Mouse (Mus musculus) lung, embryonic 14.5 days (tissue): ENCODE measurements around the gene Zxdb. TPM values are rescaled to one million over a fixed set of nuclear protein-coding genes. Genes with fewer than 3 reads are reported as not detected.
A peak's percentile ranks its signal among the peaks of the same experiment; 100 is the strongest.
"Not testable (repeated sequence)": the region's sequence is repeated elsewhere in the genome, so short reads cannot be mapped to it uniquely, and the experiment has no call there.

Experiments used
- ATAC-seq: fragments of 200-750 bp; cut with Nextera tagmentation; 2 replicates; pipeline ENCODE4 v1.8.0; 2017; ENCODE audit warnings: mild to moderate bottlenecking, moderate TSS enrichment, moderate library complexity; ENCODE audit not compliant: insufficient read depth
- DNase-seq: peaks from one replicate; pipeline ENCODE4 v3.0.0-alpha.2; 2015
- H3K27ac ChIP-seq: fragments of 300-500 bp; sonication (generic); 2 replicates; pipeline ENCODE4 v1.5.1; 2014; ENCODE audit warnings: low read depth, mild to moderate bottlenecking, moderate library complexity
- H3K27me3 ChIP-seq: fragments of 300-500 bp; sonication (generic); 2 replicates; pipeline ENCODE4 v1.6.1; 2014; ENCODE audit warnings: low read length, control low read depth; ENCODE audit not compliant: insufficient read depth
- H3K36me3 ChIP-seq: fragments of 300-500 bp; sonication (generic); 2 replicates; pipeline ENCODE4 v1.6.1; 2014; ENCODE audit warnings: control low read depth; ENCODE audit not compliant: insufficient read depth
- H3K4me1 ChIP-seq: fragments of 300-500 bp; sonication (generic); 2 replicates; pipeline ENCODE4 v1.6.1; 2014; ENCODE audit warnings: antibody characterized with exemption, control low read depth; ENCODE audit not compliant: insufficient read depth
- H3K4me2 ChIP-seq: fragments of 300-500 bp; sonication (generic); 2 replicates; pipeline ENCODE4 v1.6.1; 2014; ENCODE audit warnings: mild to moderate bottlenecking
- H3K4me3 ChIP-seq: fragments of 300-500 bp; sonication (generic); 2 replicates; pipeline ENCODE4 v1.5.1; 2014; ENCODE audit warnings: low read depth, low read length
- H3K9ac ChIP-seq: fragments of 300-500 bp; sonication (generic); 2 replicates; pipeline ENCODE4 v1.6.1; 2014
- H3K9me3 ChIP-seq: fragments of 300-500 bp; sonication (generic); 2 replicates; pipeline ENCODE4 v1.6.1; 2016; ENCODE audit warnings: low read depth, low read length, control low read depth
- CTCF ChIP-seq: IDR thresholded peaks from 2 replicates; pipeline ENCODE4 v1.5.1; 2016; ENCODE audit warnings: antibody characterized with exemption, low read depth
- WGBS: fragments of 180-500 bp; shearing (Covaris S2); extraction: QIAGEN DNeasy Blood & Tissue Kit; methylation state at CpG from one replicate; pipeline ENCODE4 v1.1.7; 2014; 5-methylcytosine and 5-hydroxymethylcytosine counted together
- polyA plus RNA-seq: library from polyadenylated mRNA; unstranded; fragments of >200 nt; fragmentation: Nextera tagmentation; extraction: Ambion mirVana; gene quantifications from 2 replicates; pipeline ENCODE4 v1.2.1, GENCODE M21; 2014

The Zxdb gene
- 2.4 and 2.9 TPM in 2 replicates for polyA plus RNA-seq

DNA sequence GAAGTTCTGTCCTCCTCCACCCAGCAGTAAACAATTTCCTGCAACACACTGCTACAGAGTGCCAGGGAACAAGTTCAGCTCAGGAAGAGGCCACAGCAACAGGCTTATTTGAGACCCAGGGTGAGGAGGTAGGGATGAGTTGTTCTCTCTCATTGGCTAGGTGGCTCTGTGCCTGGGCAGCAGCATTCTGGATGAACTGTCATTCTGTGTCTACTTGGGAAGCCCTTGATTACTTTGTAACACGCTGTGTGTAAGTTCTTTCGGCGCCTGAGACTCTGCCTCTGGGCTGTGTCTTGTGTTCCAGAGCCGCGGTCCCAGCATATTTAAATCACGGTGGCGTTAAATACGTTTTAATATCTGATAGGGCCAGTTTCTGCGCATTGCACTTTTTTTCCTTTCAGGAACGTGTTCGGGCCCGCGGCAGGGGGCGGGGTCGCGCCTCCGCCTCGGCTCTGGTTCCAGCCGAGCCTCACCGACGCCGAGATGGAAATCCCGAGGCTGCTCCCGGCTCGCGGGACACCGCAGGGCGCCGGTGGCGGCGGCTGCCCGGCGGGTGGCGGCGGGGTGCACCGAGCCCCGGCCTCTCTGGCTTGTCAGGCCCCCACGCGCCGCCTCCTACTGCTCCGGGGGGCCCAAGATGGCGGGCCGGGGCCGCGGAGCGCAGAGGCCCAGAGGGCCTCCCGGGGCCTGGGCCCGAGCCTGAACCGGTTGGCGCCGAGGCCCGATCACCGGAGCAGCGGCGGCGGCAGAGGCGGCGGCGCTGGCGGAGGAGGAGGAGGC is at the start of gene Zxdb:
Zxdb (plus strand) TSS at position 378 of the 780 bp plus-strand sequence.
- not testable (repeated sequence) for H3K4me1 ChIP-seq, DNase-seq, H3K4me3 ChIP-seq, H3K4me2 ChIP-seq, H3K27ac ChIP-seq, H3K9me3 ChIP-seq, H3K9ac ChIP-seq, H3K36me3 ChIP-seq, H3K27me3 ChIP-seq
- ATAC-seq: peak; percentile 74
- no CpG with 5 or more reads among the region's 60 CpGs for WGBS

DNA sequence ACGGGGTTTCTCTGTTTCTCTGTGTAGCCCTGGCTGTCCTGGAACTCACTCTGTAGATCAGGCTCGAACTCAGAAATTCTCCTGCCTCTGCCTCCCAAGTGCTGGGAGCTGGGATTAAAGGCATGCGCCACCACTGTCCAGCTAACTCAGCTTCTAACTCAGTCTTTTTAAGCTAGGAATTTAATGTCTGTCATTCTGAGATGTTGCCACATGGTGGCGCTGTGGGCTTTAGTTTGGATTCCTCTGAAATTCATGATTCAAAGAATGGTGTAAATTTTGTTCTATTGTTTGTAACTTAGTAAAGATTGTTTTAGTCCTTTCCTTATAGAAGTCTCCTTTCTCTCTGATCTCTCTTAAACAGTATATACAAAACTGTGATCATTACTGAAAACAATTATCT is 49.4 kb upstream of the Zxdb start:
- H3K4me3 ChIP-seq: no peak overlapping the region
- no peaks in the 10 kb centered on the region for H3K9me3 ChIP-seq
- DNase-seq: peak; percentile 81
- 43% methylated on average over 4 of the region's 4 CpGs for WGBS
- TF ChIP-seq CTCF: peak; percentile 65
- no peak overlapping the region for H3K27ac ChIP-seq
- H3K9ac ChIP-seq: no peak overlapping the region
- no peaks in the 10 kb centered on the region for H3K4me1 ChIP-seq
- no peak overlapping the region for H3K4me2 ChIP-seq
- no peaks in the 10 kb centered on the region for H3K27me3 ChIP-seq
- ATAC-seq: no peak
- no peaks in the 10 kb centered on the region for H3K36me3 ChIP-seq

DNA sequence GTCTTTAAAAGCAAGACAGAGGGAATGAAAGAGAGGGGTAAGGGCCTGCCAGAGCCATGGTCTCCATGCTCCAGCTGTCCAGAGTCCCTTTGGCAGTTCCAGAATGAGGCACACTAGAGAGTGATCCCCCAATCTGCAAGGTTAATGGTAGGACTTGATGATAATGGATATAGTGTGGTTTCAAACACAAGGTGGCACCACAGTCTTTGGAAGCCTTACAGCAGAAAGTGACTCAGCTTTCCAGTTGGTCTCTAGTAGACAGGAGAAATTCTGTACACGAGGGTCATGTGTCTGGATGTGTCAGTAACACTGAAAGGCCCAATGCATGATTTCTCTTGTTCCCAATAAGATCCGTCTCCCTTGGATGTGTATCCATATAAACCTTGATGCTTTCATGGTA is 42.8 kb upstream of the Zxdb start:
- WGBS: no CpG with 5 or more reads among the region's 2 CpGs
- ATAC-seq, H3K27me3 ChIP-seq, H3K4me2 ChIP-seq, H3K4me3 ChIP-seq, DNase-seq, H3K9ac ChIP-seq, H3K4me1 ChIP-seq, H3K9me3 ChIP-seq, H3K27ac ChIP-seq, H3K36me3 ChIP-seq: not testable (repeated sequence)

GRCm38 (mm10) chrX:94689593-94689992 is 34.8 kb upstream of the Zxdb start:
- H3K4me3 ChIP-seq, H3K36me3 ChIP-seq, H3K9ac ChIP-seq, H3K27ac ChIP-seq, H3K4me2 ChIP-seq, H3K27me3 ChIP-seq, H3K4me1 ChIP-seq, H3K9me3 ChIP-seq, DNase-seq: not testable (repeated sequence)
- peak; percentile 71; the same call in 1 of the 2 replicates for ATAC-seq
- WGBS: 88% methylated on average over 5 of the region's 5 CpGs

GRCm38 (mm10) chrX:94706676-94707075 is 17.7 kb upstream of the Zxdb start:
- not testable (repeated sequence) for H3K36me3 ChIP-seq, ATAC-seq, H3K4me2 ChIP-seq, H3K9ac ChIP-seq, H3K27me3 ChIP-seq, H3K4me3 ChIP-seq, H3K9me3 ChIP-seq, H3K4me1 ChIP-seq, H3K27ac ChIP-seq, DNase-seq
- WGBS: 71% methylated on average over 6 of the region's 7 CpGs

DNA sequence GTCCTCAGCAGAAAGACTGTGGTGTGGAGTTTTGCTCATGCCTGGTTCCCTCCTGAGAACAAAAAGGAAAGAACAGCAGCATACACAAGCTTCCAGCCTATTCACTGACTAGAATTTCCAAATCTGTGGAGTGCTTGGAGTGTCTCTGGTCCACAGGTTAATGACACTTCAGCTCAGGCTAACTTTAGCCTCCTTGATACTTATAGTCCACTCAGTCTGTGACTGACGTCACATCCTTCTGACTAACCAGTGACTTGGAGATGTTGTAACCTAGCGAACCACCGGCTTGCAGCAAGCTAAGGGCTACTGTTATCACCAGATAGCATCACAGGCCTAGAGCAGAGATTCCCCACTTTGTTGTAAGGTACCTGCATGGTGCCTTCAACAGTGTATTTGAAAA is 14.6 kb upstream of the Zxdb start:
- not testable (repeated sequence) for DNase-seq, H3K9ac ChIP-seq, H3K4me1 ChIP-seq, H3K4me3 ChIP-seq, H3K4me2 ChIP-seq, H3K27ac ChIP-seq, H3K9me3 ChIP-seq, H3K27me3 ChIP-seq, ATAC-seq, H3K36me3 ChIP-seq
- no CpG with 5 or more reads among the region's 3 CpGs for WGBS

DNA sequence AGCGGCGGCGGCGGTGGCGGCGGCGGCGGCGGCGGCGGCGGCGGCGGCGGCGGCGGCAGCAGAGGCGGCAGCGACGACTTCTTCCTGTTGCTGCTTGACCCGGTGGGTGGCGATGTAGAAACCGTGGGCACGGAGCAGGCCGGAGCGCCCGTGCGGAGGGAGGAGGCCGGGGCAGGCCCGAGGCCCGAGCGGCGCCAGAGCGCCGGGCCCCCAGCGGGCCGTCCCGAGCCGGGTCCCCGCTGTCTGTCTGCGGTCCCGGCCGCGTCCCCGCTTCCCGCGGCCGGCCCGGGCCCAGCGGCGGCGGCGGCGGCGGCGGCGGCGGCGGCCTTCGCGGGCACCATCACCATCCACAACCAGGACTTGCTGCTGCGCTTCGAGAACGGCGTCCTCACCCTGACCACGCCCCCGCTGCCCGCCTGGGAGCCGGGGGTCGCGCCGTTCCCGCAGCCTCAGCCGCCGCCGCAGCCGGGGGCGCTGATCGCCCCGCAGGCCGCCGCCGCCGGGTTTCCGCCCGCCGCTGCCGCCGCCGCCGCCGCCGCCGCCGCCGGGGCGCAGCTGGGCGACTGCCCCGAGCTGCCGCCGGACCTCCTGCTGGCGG is 702 bp downstream of the Zxdb start:
- not testable (repeated sequence) for H3K27ac ChIP-seq, H3K36me3 ChIP-seq, H3K9me3 ChIP-seq, H3K27me3 ChIP-seq, H3K4me2 ChIP-seq, H3K4me1 ChIP-seq, H3K9ac ChIP-seq, DNase-seq, H3K4me3 ChIP-seq
- 13% methylated on average over 4 of the region's 102 CpGs for WGBS
- peak; percentile 71 for ATAC-seq

DNA sequence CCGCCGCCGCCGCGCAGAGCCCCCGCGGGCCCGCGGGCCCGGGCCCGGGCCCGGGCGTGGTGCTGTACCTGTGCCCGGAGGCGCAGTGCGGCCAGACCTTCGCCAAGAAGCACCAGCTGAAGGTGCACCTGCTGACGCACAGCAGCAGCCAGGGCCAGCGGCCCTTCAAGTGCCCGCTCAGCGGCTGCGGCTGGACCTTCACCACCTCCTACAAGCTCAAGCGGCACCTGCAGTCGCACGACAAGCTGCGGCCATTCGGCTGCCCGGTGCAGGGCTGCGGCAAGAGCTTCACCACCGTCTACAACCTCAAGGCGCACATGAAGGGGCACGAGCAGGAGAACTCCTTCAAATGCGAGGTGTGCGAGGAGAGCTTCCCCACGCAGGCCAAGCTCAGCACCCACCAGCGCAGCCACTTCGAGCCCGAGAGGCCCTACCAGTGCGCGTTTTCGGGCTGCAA is 1.3 kb downstream of the Zxdb start:
- not testable (repeated sequence) for H3K9me3 ChIP-seq, H3K4me2 ChIP-seq, H3K4me3 ChIP-seq, H3K9ac ChIP-seq, H3K27me3 ChIP-seq, H3K4me1 ChIP-seq, H3K27ac ChIP-seq, H3K36me3 ChIP-seq, DNase-seq
- no CpG with 5 or more reads among the region's 41 CpGs for WGBS
- ATAC-seq: peak; percentile 29; the same call in 1 of the 2 replicates
